Mouse (Mus musculus) heart, embryonic 12.5 days (tissue): ENCODE results near the gene Ildr2. TPM values are rescaled to one million over a fixed set of nuclear protein-coding genes. Genes with fewer than 3 reads are reported as not detected.

Experiments used
- ATAC-seq: fragments of 200-750 bp; cut with Nextera tagmentation; 2 replicates; pipeline ENCODE4 v1.8.0; 2017; ENCODE audit warnings: moderate TSS enrichment, moderate library complexity; ENCODE audit not compliant: insufficient number of reproducible peaks, low FRiP score
- H3K27ac ChIP-seq: fragments of 300-500 bp; sonication (generic); 2 replicates; pipeline ENCODE4 v1.5.1; 2016; ENCODE audit warnings: mild to moderate bottlenecking, moderate library complexity; ENCODE audit not compliant: poor library complexity, severe bottlenecking
- H3K27me3 ChIP-seq: fragments of 300-500 bp; sonication (generic); replicated peaks from 2 replicates; pipeline ENCODE4 v1.6.1; 2016; ENCODE audit warnings: mild to moderate bottlenecking, moderate library complexity
- H3K36me3 ChIP-seq: fragments of 300-500 bp; sonication (generic); 2 replicates; pipeline ENCODE4 v1.6.1; 2016; ENCODE audit warnings: mild to moderate bottlenecking, moderate library complexity
- H3K4me1 ChIP-seq: fragments of 300-500 bp; sonication (generic); replicated peaks from 2 replicates; pipeline ENCODE4 v1.6.1; 2016; ENCODE audit warnings: mild to moderate bottlenecking
- H3K4me2 ChIP-seq: fragments of 300-500 bp; sonication (generic); 2 replicates; pipeline ENCODE4 v1.6.1; 2016; ENCODE audit warnings: mild to moderate bottlenecking, moderate library complexity
- H3K4me3 ChIP-seq: fragments of 300-500 bp; sonication (generic); 2 replicates; pipeline ENCODE4 v1.5.1; 2016; ENCODE audit warnings: mild to moderate bottlenecking
- H3K9ac ChIP-seq: fragments of 300-500 bp; sonication (generic); 2 replicates; pipeline ENCODE4 v1.6.1; 2016; ENCODE audit warnings: mild to moderate bottlenecking, moderate library complexity
- H3K9me3 ChIP-seq: fragments of 300-500 bp; sonication (generic); replicated peaks from 2 replicates; pipeline ENCODE4 v1.6.1; 2016; ENCODE audit warnings: mild to moderate bottlenecking, moderate library complexity
- WGBS: fragments of 180-500 bp; shearing (Covaris S2); methylation state at CpG from one replicate; pipeline ENCODE4 v1.1.7; 2016; 5-methylcytosine and 5-hydroxymethylcytosine counted together
- polyA plus RNA-seq: library from polyadenylated mRNA; unstranded; fragments of >200 nt; fragmentation: Nextera tagmentation; extraction: Ambion mirVana; gene quantifications from 2 replicates; pipeline ENCODE4 v1.2.1, GENCODE M21; 2016

The Ildr2 gene
- polyA plus RNA-seq, 1 experiment from 2014 or later = 2.1 TPM

- no peaks in the 10 kb centered on the region for H3K27me3 ChIP-seq
- H3K9ac ChIP-seq = no peak overlapping the region
- ATAC-seq = no peak
- WGBS = 79% methylated on average over 1 of the region's 1 CpGs
- H3K9me3 ChIP-seq = no peaks in the 10 kb centered on the region
- no peaks in the 10 kb centered on the region for H3K4me1 ChIP-seq
- H3K36me3 ChIP-seq = no peaks in the 10 kb centered on the region
- no peak overlapping the region for H3K4me3 ChIP-seq
- no peak overlapping the region for H3K4me2 ChIP-seq
- H3K27ac ChIP-seq = no peak overlapping the region
Observed at GRCm38 (mm10) chr1:166342539-166342938, 88.6 kb downstream of the Ildr2 start.

- H3K27me3 ChIP-seq = no peaks in the 10 kb centered on the region
- WGBS = 79% methylated on average over 5 of the region's 5 CpGs
- no peaks in the 10 kb centered on the region for H3K9me3 ChIP-seq
- no peak overlapping the region for H3K4me3 ChIP-seq
- H3K27ac ChIP-seq = no peak overlapping the region
- no peak overlapping the region for H3K9ac ChIP-seq
- no peak overlapping the region for H3K4me2 ChIP-seq
- H3K36me3 ChIP-seq = no peaks in the 10 kb centered on the region
- H3K4me1 ChIP-seq = no peaks in the 10 kb centered on the region
- no peak for ATAC-seq
Observed at GRCm38 (mm10) chr1:166343586-166343985, 89.6 kb downstream of the Ildr2 start.

DNA sequence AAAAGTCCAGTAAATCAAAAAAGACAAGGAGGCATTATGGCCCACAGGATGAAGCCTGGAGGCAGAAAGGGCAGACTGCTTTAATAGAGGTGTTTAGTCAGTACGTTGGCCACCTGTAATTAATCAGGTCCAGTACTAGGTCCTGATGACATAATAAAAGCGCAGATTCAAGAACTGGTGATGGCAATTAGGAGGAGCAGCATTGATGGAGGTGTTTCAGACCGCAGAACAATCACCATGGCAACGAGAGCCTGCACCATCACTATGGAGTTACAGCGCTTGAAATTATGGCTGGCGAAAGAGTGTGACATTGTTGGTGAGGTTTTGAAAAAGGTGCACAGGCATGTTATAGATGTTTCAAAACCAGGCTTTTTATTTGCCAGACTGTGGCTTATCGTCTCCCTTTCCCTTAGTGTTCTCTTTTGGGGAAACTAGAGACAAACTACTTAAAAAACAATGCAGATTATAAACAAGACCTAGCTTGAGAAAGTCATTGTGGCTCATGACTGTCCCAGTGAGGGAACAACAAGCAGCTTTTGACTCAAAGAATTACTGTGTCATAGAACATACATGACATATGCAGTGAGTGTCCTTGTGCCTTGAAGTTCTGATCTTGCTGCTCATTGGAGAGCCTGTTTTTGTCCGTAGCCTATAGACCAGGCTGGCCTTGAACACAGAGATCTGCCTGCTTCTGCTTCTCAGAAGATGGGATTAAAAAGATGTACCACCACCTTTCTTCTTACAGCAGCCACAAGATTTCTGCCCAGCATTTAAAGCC lies 90.5 kb downstream of the Ildr2 start:
- no peaks in the 10 kb centered on the region for H3K27me3 ChIP-seq
- H3K4me1 ChIP-seq = no peaks in the 10 kb centered on the region
- H3K9me3 ChIP-seq = no peaks in the 10 kb centered on the region
- no peak for ATAC-seq
- no peak overlapping the region for H3K4me3 ChIP-seq
- H3K36me3 ChIP-seq = no peaks in the 10 kb centered on the region
- WGBS = 83% methylated on average over 8 of the region's 8 CpGs
- no peak overlapping the region for H3K27ac ChIP-seq
- no peak overlapping the region for H3K9ac ChIP-seq
- H3K4me2 ChIP-seq = no peak overlapping the region

- H3K36me3 ChIP-seq = no peaks in the 10 kb centered on the region
Observed at GRCm38 (mm10) chr1:166345602-166346001, 91.7 kb downstream of the Ildr2 start.

GRCm38 (mm10) chr1:166346906-166347305 lies 93.0 kb downstream of the Ildr2 start:
- no peak overlapping the region for H3K4me3 ChIP-seq
- WGBS = 77% methylated on average over 3 of the region's 3 CpGs
- H3K27ac ChIP-seq = no peak overlapping the region
- no peaks in the 10 kb centered on the region for H3K4me1 ChIP-seq
- H3K9ac ChIP-seq = no peak overlapping the region
- H3K36me3 ChIP-seq = no peaks in the 10 kb centered on the region
- H3K4me2 ChIP-seq = no peak overlapping the region
- ATAC-seq = no peak
- no peaks in the 10 kb centered on the region for H3K9me3 ChIP-seq
- H3K27me3 ChIP-seq = no peaks in the 10 kb centered on the region

More at GRCm38 (mm10) chr1:166345602-166346001, 91.7 kb downstream of the Ildr2 start:
- no peak overlapping the region for H3K4me2 ChIP-seq
- H3K9me3 ChIP-seq = no peaks in the 10 kb centered on the region
- no peaks in the 10 kb centered on the region for H3K4me1 ChIP-seq
- no peak for ATAC-seq
- H3K27me3 ChIP-seq = no peaks in the 10 kb centered on the region
- 83% methylated on average over 6 of the region's 6 CpGs for WGBS
- H3K27ac ChIP-seq = no peak overlapping the region
- no peak overlapping the region for H3K4me3 ChIP-seq
- no peak overlapping the region for H3K9ac ChIP-seq

DNA sequence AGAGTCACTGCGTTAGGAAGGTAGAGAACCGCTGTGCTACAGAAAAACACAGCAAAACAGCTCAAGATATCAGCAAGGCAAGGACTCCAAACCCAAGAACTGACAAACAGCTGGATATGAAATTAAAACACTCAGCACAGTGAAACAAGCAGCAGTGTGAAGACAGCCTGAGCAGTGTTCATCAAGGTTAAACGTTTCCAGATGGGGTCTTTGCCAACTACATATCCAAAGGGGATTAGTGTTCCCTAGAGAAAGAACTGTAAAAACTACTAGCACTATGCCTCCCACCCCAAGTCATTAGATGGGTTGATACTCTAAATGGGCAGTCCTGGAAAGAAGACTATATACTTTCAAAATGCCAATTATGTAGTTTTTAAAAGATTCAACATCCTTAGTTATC lies 95.4 kb downstream of the Ildr2 start:
- Histone ChIP-seq H3K9ac (no peak overlapping the region), H3K4me3 (no peak overlapping the region), H3K36me3 (no peaks in the 10 kb centered on the region), H3K9me3 (no peaks in the 10 kb centered on the region), H3K4me1 (no peaks in the 10 kb centered on the region), H3K27ac (no peak overlapping the region), H3K27me3 (no peaks in the 10 kb centered on the region), H3K4me2 (no peak overlapping the region)
- WGBS = 70% methylated on average over 3 of the region's 3 CpGs
- no peak for ATAC-seq

DNA sequence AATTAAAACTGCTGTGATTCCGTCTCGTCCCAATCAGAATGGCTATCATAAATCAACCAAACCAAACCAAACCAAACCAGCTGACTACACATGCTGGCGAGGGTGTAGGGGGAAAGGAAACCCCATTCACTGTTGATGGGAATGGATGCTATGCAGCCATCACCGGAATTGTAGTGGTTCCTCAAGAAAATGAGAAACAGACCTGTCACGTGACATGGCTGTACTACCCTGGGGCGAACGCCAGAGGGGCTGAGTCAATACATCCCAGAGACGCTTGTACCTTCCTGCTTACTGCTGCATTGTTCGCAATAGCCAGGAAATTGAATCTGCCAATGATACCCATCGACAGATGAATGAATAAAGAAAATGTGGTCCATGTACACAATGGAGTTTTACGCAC lies 95.8 kb downstream of the Ildr2 start:
- H3K4me2 ChIP-seq = no peak overlapping the region
- no peak overlapping the region for H3K9ac ChIP-seq
- no peak overlapping the region for H3K4me3 ChIP-seq
- H3K27me3 ChIP-seq = no peaks in the 10 kb centered on the region
- no peak overlapping the region for H3K27ac ChIP-seq
- WGBS = 78% methylated on average over 11 of the region's 11 CpGs
- ATAC-seq = no peak
- no peaks in the 10 kb centered on the region for H3K9me3 ChIP-seq
- H3K4me1 ChIP-seq = no peaks in the 10 kb centered on the region
- no peaks in the 10 kb centered on the region for H3K36me3 ChIP-seq

DNA sequence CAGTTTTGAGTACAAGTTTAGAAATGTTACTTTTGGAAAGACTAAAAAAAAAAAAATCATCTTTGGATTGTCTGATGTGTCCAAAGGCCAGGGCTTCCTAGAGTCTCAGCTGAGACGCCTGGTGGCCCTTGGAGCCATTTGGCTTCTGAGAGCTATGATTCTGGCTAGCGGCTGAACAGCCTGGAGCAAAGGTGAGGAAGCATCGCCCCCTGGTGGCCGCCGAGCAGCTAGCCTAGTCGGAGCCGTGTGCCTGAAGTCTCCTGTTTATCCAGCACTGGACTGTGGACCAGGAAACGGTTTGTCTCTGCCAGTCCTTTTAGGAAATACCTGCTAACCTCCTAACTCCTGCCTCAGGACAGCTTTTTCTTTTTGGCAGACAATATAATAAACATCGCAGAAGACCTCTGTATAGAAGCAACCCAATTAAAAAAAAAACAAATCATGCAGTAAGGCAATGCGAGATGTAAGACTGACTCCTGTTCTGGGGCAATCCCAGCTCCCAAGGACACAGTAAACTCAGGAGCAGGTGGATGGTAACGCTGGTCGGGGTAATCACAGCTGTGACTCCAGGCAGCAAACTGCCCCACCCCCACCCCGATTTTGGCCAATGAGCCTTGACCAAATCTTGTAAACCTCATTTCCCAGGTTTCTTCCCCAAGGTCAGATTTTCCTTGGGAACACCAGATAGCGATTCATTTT lies 106.4 kb downstream of the Ildr2 start:
- Histone ChIP-seq H3K4me2 (no peak overlapping the region), H3K36me3 (no peaks in the 10 kb centered on the region), H3K27ac (no peak overlapping the region), H3K9ac (no peak overlapping the region), H3K4me3 (no peak overlapping the region), H3K27me3 (no peaks in the 10 kb centered on the region; the same call in 1 of the 2 replicates), H3K4me1 (no peaks in the 10 kb centered on the region), H3K9me3 (no peaks in the 10 kb centered on the region)
- WGBS = 28% methylated on average over 14 of the region's 14 CpGs
- ATAC-seq = no peak; the same call in 1 of the 2 replicates

DNA sequence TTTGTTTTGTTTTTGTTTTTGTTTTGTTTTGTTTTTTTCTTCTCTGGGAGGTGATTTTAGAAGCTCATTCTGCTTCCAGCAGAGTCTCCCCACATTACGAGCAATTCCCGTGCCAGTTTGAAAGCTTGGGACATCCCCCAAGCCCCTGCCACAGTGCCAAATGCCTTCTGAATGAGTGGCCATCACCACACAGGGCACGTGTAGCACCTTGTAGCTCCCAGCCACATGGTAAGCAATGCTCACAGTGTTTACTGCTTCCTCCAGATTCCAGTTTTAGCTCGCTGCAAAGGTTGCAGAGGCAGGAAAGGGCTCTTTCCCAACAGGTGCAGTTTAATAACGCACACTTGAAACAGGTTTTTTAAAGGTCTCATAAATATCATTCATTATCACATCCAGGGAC lies 107.0 kb downstream of the Ildr2 start:
- WGBS = 71% methylated on average over 5 of the region's 5 CpGs
- Histone ChIP-seq H3K27ac (no peak overlapping the region), H3K36me3 (no peaks in the 10 kb centered on the region), H3K4me2 (no peak overlapping the region), H3K9ac (no peak overlapping the region), H3K9me3 (no peaks in the 10 kb centered on the region), H3K4me1 (no peaks in the 10 kb centered on the region), H3K4me3 (no peak overlapping the region), H3K27me3 (no peaks in the 10 kb centered on the region; the same call in 1 of the 2 replicates)
- ATAC-seq = no peak

- H3K9me3 ChIP-seq = no peaks in the 10 kb centered on the region
- no peak overlapping the region for H3K9ac ChIP-seq
- H3K4me2 ChIP-seq = no peak overlapping the region
- H3K4me1 ChIP-seq = no peaks in the 10 kb centered on the region
- H3K27ac ChIP-seq = no peak overlapping the region
- ATAC-seq = no peak
- H3K36me3 ChIP-seq = no peaks in the 10 kb centered on the region
- no peaks in the 10 kb centered on the region; the same call in 1 of the 2 replicates for H3K27me3 ChIP-seq
- 68% methylated on average over 3 of the region's 3 CpGs for WGBS
- H3K4me3 ChIP-seq = no peak overlapping the region
Observed at GRCm38 (mm10) chr1:166361842-166362241, 107.9 kb downstream of the Ildr2 start.

- no peaks in the 10 kb centered on the region for H3K9me3 ChIP-seq
- no peak overlapping the region for H3K9ac ChIP-seq
- 76% methylated on average over 3 of the region's 3 CpGs for WGBS
- H3K27ac ChIP-seq = no peak overlapping the region
- no peaks in the 10 kb centered on the region; the same call in 1 of the 2 replicates for H3K27me3 ChIP-seq
- no peaks in the 10 kb centered on the region for H3K36me3 ChIP-seq
- H3K4me3 ChIP-seq = no peak overlapping the region
- no peak for ATAC-seq
- H3K4me1 ChIP-seq = no peaks in the 10 kb centered on the region
- no peak overlapping the region for H3K4me2 ChIP-seq
Observed at GRCm38 (mm10) chr1:166362659-166363058, 108.7 kb downstream of the Ildr2 start.
